Mouse (Mus musculus): Measurements from ENCODE around the gene Slc6a13. TPM values are rescaled to one million over a fixed set of nuclear protein-coding genes. Genes with fewer than 3 reads are reported as not detected.

The Slc6a13 gene
- polyA plus RNA-seq, 1 experiment from 2014 or later, result 1.3 TPM

DNA sequence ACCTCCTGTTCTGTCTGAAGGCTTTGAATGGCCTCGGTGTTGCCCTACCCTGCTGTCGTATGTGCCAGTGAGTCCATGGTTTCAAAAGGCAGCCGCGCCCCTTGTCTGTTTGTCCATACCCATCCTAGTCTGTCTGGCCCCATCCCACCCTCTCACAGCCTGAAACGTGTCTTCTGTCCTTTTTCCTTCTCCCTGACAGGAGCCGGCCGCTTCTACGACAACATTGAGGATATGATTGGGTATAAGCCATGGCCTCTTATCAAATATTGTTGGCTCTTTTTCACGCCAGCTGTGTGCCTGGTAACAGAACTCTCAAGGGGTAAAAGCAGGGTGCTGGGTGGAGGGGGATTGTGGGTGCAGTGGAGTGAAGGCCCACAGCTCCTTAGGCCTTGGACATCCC is 35.8 kb downstream of the Slc6a13 start:
- H3K36me3 ChIP-seq, result no peaks in the 10 kb centered on the region
- no peak overlapping the region for H3K4me3 ChIP-seq (replicated peaks)
- H3K9me3 ChIP-seq, result no peaks in the 10 kb centered on the region
- H3K27me3 ChIP-seq (replicated peaks), result no peaks in the 10 kb centered on the region
- WGBS, result 79% methylated on average over 9 of the region's 9 CpGs
- H3K4me2 ChIP-seq (replicated peaks), result no peak overlapping the region
- no peak overlapping the region for H3K9ac ChIP-seq
- H3K4me1 ChIP-seq (replicated peaks), result no peaks in the 10 kb centered on the region
- no peak for ATAC-seq
- H3K27ac ChIP-seq, result no peak overlapping the region

DNA sequence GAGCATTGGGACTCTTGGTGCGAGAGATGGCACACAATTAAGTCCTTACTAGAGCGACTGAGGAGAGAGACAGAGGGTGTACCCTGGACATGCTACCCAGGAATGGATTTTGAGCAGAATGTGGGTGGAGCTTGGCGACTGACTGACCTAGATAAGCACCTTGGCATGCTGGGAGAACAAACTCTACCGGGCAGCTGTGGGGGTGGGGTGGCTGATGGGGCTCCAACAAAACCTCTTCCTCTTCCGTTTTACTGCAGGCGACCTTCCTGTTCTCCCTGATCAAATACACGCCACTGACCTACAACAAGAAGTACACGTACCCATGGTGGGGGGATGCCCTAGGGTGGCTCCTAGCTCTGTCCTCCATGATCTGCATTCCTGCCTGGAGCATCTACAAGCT is 36.5 kb downstream of the Slc6a13 start:
- H3K27ac ChIP-seq, result no peak overlapping the region
- no peaks in the 10 kb centered on the region for H3K27me3 ChIP-seq (replicated peaks)
- H3K4me2 ChIP-seq (replicated peaks), result no peak overlapping the region
- 56% methylated on average over 8 of the region's 8 CpGs for WGBS
- no peaks in the 10 kb centered on the region for H3K9me3 ChIP-seq
- no peak overlapping the region for H3K4me3 ChIP-seq (replicated peaks)
- H3K36me3 ChIP-seq, result no peaks in the 10 kb centered on the region
- ATAC-seq, result peak; percentile 29; the same call in 1 of the 2 replicates
- no peaks in the 10 kb centered on the region for H3K4me1 ChIP-seq (replicated peaks)
- H3K9ac ChIP-seq, result no peak overlapping the region

DNA sequence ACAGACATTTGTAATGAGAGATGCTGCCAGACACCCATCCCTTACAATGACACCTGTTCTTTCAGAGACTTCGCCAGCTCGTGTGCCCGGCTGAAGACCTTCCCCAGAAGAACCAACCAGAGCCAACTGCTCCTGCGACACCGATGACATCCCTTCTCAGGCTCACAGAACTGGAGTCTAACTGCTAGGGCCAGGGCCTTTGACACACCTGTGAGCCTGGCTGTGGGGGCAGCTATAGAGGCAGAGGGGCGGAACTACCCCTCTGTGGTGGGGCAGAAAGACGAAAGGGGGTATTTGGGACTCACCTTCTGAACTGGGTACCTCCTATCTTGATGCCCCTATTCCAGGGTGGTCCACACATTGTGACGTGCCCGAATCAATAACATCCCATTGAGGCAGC is 37.2 kb downstream of the Slc6a13 start:
- Histone ChIP-seq H3K9me3 (no peaks in the 10 kb centered on the region), H3K36me3 (no peaks in the 10 kb centered on the region), H3K4me1 (replicated peaks) (no peaks in the 10 kb centered on the region), H3K27me3 (replicated peaks) (no peaks in the 10 kb centered on the region), H3K9ac (no peak overlapping the region), H3K4me2 (replicated peaks) (no peak overlapping the region), H3K27ac (no peak overlapping the region), H3K4me3 (replicated peaks) (no peak overlapping the region)
- 92% methylated on average over 9 of the region's 9 CpGs for WGBS
- no peak for ATAC-seq

DNA sequence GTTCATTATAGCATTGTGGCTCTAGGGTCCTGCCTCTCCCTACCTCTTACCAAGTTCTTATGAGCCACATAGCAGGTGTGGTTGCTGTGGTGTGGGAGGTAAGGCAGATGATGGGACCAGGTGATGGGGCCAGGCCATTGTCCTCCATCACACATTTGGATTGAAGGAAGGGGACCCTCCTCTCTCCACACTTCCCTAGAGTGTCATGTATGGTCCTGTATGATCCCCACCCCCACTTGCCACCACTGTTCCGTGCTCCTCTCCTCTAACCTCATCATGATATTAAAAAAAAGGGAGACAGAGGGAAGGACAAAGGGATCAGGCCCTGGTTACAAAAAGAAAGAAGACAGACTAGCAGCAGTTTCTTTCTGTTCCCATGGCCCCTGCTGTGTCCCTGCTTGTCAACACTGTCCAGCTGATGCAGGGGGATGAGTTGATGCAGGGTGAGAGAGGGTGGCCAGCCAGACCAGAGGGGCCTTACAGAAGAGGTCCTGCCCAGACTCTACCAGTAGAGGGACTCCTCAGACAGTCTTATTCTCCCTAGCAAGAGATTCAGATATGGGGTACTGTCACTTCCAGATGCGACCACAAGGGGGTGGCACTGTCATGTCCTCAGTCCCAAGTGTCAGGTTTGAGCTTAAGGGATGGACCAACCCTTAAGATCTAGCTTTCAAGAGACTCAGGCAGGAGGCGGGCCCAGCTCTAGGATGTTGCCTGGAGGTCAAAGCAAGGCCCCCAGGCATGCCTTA is 37.9 kb downstream of the Slc6a13 start:
- 35% methylated on average over 3 of the region's 3 CpGs for WGBS
- ATAC-seq, result peak; percentile 78
- H3K4me1 ChIP-seq (replicated peaks), result no peaks in the 10 kb centered on the region

DNA sequence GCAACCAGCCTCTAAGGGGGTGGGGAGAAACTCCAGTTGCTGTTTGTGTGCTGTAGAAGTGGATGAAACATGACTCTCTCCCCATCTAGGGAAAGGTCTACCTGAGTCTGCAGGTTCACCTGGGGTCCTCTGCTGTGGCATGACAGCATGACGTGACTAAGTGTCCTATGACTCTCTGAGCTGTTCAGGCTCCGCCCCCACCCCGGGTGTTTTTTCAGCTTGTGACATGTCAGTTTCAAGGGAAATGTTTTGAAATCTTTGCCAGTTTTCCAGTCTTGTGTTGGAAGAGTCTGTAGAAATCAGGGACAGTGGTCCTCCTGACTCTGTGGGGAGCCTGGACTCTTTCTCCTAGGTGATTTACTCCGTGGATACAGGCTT is 38.5 kb downstream of the Slc6a13 start:
- WGBS, result 41% methylated on average over 4 of the region's 4 CpGs
- no peaks in the 10 kb centered on the region for H3K36me3 ChIP-seq
- 0 out of 2 replicates have a peak, but pooled peaks have one; percentile 16 for ATAC-seq

More for the DNA sequence above, 37.9 kb downstream of the Slc6a13 start:
- H3K4me2 ChIP-seq (replicated peaks), result no peak overlapping the region
- no peak overlapping the region for H3K9ac ChIP-seq
- H3K4me3 ChIP-seq (replicated peaks), result no peak overlapping the region
- no peaks in the 10 kb centered on the region for H3K36me3 ChIP-seq
- no peaks in the 10 kb centered on the region for H3K27me3 ChIP-seq (replicated peaks)
- no peaks in the 10 kb centered on the region for H3K9me3 ChIP-seq
- no peak overlapping the region for H3K27ac ChIP-seq

DNA sequence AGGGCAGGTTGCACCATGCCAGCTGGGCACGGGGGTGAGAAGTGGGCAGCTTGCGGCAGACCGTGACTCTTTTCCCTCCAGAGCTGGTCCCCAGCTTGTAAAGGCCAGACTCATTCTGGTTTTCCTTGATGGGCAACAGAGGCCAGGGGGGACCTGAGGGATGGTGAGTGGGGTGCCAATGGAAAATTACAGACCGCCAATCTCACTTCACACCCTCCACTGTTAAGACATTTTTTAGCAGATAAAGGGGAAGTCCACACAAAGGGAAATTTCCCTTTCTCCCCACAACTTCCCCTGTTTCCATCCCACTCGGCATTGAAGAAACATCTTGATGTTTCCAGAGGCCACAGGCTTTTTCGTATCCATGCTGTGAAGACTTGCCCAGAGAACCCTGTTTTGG is 41.6 kb downstream of the Slc6a13 start:
- 81% methylated on average over 6 of the region's 6 CpGs for WGBS
- Histone ChIP-seq H3K27me3 (replicated peaks) (no peaks in the 10 kb centered on the region), H3K9ac (no peak overlapping the region), H3K36me3 (no peaks in the 10 kb centered on the region), H3K9me3 (no peaks in the 10 kb centered on the region), H3K4me1 (replicated peaks) (no peaks in the 10 kb centered on the region), H3K4me2 (replicated peaks) (no peak overlapping the region), H3K27ac (no peak overlapping the region), H3K4me3 (replicated peaks) (no peak overlapping the region)
- ATAC-seq, result no peak

More for the DNA sequence above, 38.5 kb downstream of the Slc6a13 start:
- H3K9me3 ChIP-seq, result no peaks in the 10 kb centered on the region
- no peaks in the 10 kb centered on the region for H3K4me1 ChIP-seq (replicated peaks)
- H3K27me3 ChIP-seq (replicated peaks), result no peaks in the 10 kb centered on the region
- H3K4me2 ChIP-seq (replicated peaks), result no peak overlapping the region
- H3K27ac ChIP-seq, result no peak overlapping the region
- no peak overlapping the region for H3K4me3 ChIP-seq (replicated peaks)
- H3K9ac ChIP-seq, result no peak overlapping the region

DNA sequence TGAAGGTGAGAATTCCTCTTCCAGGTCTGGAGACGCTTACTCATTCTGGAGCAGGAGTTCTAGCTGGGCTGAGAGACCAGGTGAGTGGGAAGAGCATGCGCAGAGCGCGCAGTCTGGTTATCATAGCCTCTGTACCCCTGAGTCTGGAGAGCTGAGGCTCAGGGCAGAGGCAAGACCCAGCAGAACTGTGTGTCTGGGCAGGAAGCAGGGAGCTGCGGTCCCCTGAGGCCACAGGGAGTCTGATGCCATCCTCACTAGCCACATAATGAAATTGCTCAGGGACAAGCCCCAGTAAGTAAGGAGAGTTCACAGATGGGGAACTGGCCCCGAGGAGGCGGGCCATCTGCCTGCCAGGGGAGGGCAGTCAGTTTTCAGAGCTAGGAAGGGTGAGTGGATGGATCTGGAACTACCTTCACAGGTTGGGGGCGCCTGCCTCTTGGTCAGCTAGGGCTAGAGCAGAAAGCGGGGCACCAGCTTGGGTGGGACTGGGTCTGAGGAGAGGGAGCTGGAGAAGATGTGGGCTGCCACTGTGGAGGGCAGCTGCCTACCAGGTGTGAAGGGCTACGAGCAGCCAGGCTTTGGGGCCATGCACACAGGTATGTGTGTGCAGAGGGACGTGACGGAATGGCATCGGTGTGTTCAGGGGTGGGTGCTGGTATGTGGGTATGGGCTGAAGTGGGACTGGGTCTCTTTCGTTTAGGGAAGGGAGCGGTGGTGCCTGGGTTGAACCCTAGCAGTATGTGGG is 43.2 kb downstream of the Slc6a13 start, which contains the start of gene Slc6a12:
Gene Slc6a12 (plus strand): TSS at position 51 of the 745 bp plus-strand sequence.
- Histone ChIP-seq H3K9ac (no peak within 1 kb of the TSS), H3K9me3 (no peaks in the 10 kb centered on the region), H3K4me3 (replicated peaks) (no peak within 1 kb of the TSS), H3K36me3 (no peaks in the 10 kb centered on the region), H3K27me3 (replicated peaks) (no peaks in the 10 kb centered on the region), H3K4me2 (replicated peaks) (no peak within 1 kb of the TSS), H3K27ac (no peak within 1 kb of the TSS), H3K4me1 (replicated peaks) (no peaks in the 10 kb centered on the region)
- WGBS, result 72% methylated on average over 15 of the region's 15 CpGs
- no peak for ATAC-seq

DNA sequence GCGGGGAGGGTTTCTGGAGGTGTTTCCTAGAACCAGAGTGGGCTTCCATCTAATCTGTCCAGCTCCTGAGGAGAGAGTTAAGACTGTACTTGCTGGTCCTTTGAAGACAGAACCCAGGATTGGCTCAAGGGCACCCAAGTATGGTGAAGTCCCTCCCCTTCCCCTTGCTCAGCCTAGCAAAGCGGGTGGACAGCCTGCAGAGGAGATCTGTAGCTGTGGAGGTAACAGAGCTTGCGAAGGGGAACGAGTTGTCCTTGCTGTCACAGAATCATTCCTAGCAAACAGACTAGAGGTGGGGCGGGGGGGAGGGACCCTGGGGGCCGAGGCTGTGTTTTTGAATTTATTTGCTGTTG is 43.7 kb downstream of the Slc6a13 start:
- H3K4me3 ChIP-seq (replicated peaks), result no peak overlapping the region
- no peaks in the 10 kb centered on the region for H3K9me3 ChIP-seq
- no peaks in the 10 kb centered on the region for H3K36me3 ChIP-seq
- no peak overlapping the region for H3K9ac ChIP-seq
- H3K4me1 ChIP-seq (replicated peaks), result no peaks in the 10 kb centered on the region
- no peaks in the 10 kb centered on the region for H3K27me3 ChIP-seq (replicated peaks)
- no peak overlapping the region for H3K27ac ChIP-seq
- no peak overlapping the region for H3K4me2 ChIP-seq (replicated peaks)
- 58% methylated on average over 6 of the region's 6 CpGs for WGBS
- no peak for ATAC-seq

DNA sequence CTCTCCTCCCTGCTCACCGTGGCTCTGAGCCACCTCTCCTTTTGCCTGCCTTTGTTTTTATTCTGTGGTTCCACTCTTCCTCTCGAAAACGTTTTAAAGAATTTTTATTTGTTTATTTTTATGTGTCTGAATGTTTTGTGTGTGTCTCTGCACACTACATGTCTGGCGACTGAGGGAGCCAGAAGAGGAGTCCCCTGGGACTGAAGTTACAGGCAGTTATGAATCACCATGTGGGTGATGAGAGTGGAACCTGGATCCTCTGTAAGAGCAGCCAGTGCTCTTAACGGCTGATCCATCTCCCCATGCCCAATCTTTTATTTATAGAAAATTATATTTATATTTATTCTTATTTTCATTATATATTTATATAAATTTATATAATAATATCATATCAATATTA is 44.3 kb downstream of the Slc6a13 start:
- no peak overlapping the region for H3K4me2 ChIP-seq (replicated peaks)
- H3K4me1 ChIP-seq (replicated peaks), result no peaks in the 10 kb centered on the region
- H3K4me3 ChIP-seq (replicated peaks), result no peak overlapping the region
- H3K27me3 ChIP-seq (replicated peaks), result no peaks in the 10 kb centered on the region
- no peak for ATAC-seq
- H3K27ac ChIP-seq, result no peak overlapping the region
- H3K9me3 ChIP-seq, result no peaks in the 10 kb centered on the region
- H3K36me3 ChIP-seq, result no peaks in the 10 kb centered on the region
- 37% methylated on average over 5 of the region's 5 CpGs for WGBS
- H3K9ac ChIP-seq, result no peak overlapping the region

DNA sequence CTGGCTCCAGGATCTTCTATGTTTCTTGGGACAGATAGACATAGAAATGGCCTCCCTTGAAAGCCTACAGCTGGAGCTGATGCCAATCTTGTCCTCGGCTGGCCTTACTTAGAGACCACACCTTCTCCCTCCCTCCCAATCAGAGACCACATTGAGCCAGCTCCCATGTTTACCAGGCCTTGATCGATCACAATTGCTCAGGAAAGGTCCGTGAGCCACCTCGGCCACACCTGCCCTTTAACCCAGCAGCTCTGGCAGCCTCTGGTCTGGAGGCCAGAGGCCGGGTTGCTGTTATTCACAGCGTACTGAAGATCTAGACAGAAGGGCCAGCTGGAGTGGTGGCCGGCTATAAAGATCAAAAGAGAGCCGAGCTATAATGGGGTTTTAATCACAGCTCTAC is 46.4 kb downstream of the Slc6a13 start:
- Histone ChIP-seq H3K4me3 (replicated peaks) (no peak overlapping the region), H3K9ac (no peak overlapping the region), H3K27ac (no peak overlapping the region), H3K27me3 (replicated peaks) (no peaks in the 10 kb centered on the region), H3K36me3 (no peaks in the 10 kb centered on the region), H3K4me2 (replicated peaks) (no peak overlapping the region), H3K9me3 (no peaks in the 10 kb centered on the region), H3K4me1 (replicated peaks) (no peaks in the 10 kb centered on the region)
- WGBS, result 30% methylated on average over 8 of the region's 8 CpGs
- no peak for ATAC-seq

DNA sequence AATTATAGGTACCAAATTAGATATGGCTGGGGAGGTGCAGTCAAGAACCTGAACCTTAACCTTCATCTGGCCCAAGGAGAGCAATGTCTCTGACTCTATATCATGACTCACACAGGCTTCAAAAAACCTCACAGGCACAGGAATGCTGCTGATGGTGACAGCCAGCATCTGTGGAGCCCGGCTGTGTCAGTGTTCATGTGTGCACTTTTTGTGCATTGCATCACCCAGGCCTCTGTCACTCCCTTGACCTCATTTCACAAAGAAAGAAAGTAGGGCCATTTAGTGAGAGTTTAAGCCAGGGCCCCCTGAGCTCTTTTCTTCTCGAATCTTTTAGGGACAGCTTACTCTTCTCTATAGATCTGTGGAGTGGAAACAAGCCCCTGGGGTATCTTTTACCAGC is 52.2 kb downstream of the Slc6a13 start:
- 57% methylated on average over 2 of the region's 2 CpGs for WGBS
- Histone ChIP-seq H3K36me3 (no peaks in the 10 kb centered on the region), H3K4me1 (replicated peaks) (no peaks in the 10 kb centered on the region)

DNA sequence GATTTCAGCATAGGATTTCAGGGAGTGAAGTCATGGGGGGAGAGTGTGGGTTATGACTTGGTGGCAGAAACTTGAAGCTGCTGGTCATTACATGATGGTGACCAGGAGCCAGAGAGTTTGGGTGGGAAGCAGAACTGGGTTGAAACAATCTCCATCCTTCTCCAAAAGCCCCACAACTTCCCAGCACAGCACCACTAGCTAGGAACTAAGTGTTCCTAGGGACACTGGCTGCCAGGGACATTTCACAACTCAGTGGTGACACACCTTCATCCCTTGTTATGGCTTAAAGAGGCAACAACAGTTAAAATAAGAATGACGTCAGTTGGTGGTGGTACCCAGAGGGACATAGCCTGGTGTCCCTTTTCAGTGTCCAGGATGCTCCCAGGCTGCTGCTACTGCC is 56.0 kb downstream of the Slc6a13 start:
- Histone ChIP-seq H3K9ac (no peak overlapping the region), H3K4me2 (replicated peaks) (no peak overlapping the region), H3K9me3 (no peaks in the 10 kb centered on the region), H3K27ac (no peak overlapping the region), H3K27me3 (replicated peaks) (peaks cover 3% of the 10 kb centered on the region; the same call in 1 of the 2 replicates), H3K36me3 (no peaks in the 10 kb centered on the region), H3K4me3 (replicated peaks) (no peak overlapping the region), H3K4me1 (replicated peaks) (no peaks in the 10 kb centered on the region)
- no peak for ATAC-seq
- WGBS, result 70% methylated on average over 1 of the region's 1 CpGs

More for the DNA sequence above, 52.2 kb downstream of the Slc6a13 start:
- H3K27me3 ChIP-seq (replicated peaks), result peaks cover 3% of the 10 kb centered on the region; the same call in 1 of the 2 replicates
- H3K9ac ChIP-seq, result no peak overlapping the region
- no peak overlapping the region for H3K27ac ChIP-seq
- no peak overlapping the region for H3K4me2 ChIP-seq (replicated peaks)
- ATAC-seq, result no peak
- H3K4me3 ChIP-seq (replicated peaks), result no peak overlapping the region
- no peaks in the 10 kb centered on the region for H3K9me3 ChIP-seq

DNA sequence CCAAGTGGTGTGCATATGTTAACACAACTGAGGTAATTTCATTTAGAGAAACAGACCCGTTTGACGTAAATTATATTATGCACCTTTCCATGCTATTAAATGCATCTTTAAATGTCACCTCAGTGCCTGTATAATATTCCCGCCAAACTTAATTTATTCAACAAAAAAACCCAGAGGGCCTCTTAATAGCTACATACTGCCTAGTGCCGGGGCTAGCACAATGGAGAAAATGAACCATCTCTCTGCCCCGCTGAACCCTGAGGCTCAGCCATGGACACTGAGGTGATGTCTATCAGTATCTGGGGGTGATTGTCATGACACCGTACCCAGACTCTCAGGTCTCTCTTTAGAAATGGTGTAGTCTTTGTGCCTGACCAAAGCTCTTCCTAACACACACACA is 57.2 kb downstream of the Slc6a13 start:
- Histone ChIP-seq H3K4me3 (replicated peaks) (no peak overlapping the region), H3K4me2 (replicated peaks) (no peak overlapping the region), H3K4me1 (replicated peaks) (no peaks in the 10 kb centered on the region), H3K9me3 (no peaks in the 10 kb centered on the region), H3K27ac (no peak overlapping the region), H3K36me3 (no peaks in the 10 kb centered on the region), H3K9ac (no peak overlapping the region), H3K27me3 (replicated peaks) (peaks cover 3% of the 10 kb centered on the region; the same call in 1 of the 2 replicates)
- ATAC-seq, result no peak
- 87% methylated on average over 6 of the region's 6 CpGs for WGBS
